Mouse (Mus musculus) B cell, adult 2 months (primary cell): ENCODE measurements around the gene Fbxo31.

ENCODE experiments used
- DNase-seq, 2 experiments: peaks; one replicate each; pipeline ENCODE4 v3.0.0; 2022

Fbxo31 gene

GRCm38 (mm10) chr8:121588750-121589149 is 10.1 kb upstream of the Fbxo31 start:
- DNase-seq, result no peak

DNA sequence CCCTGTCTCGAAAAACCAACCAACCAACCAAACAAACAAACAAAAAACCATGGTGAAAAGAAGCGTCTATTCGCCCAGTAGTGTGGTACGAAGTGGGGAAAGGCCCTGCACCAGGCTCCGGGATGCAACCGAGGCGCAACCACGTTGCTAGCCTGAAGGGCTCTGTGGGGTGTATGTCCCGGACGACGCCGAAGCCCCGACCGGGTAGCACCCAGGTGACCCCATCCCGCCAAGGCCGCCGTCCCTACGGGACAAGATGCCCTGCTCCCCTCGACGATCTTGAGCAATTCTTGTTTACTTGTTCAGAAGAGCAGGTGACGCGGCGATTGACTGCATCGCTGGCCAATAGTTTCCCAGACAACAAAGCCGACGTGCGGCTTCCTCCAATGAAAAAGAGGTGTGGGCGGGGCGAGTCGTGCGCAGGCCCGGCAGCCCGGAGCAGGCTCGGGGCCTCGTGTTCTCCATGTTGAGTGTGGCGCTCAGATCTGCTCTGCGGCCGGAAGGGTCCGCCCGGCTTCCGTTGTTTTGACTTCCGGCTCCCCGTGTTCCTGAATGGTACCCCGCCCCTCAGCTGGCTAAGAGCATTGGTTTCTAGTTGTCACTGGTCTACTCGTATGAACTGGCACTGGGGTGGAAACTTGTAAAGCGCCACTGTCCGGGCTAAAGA is 6.7 kb upstream of the Fbxo31 start:
- peak; percentile 99 for DNase-seq

DNA sequence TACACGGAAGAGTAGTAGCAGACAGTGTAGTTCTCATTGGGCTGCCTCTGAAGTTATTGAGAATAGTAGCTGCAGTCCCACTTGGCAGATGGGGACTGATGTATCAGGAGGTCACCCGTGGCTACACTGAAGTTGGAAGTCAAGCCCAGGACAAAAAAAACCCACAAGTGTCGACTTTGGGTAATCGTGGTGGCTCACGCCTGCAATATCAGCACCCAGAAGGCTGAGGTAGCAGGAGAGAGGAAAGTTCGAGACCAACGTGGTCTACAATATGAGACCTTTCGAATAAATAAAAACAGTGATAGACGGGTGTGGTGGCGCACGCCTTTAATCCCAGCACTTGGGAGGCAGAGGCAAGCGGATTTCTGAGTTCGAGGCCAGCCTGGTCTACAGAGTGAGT is 6.1 kb upstream of the Fbxo31 start:
- DNase-seq, result no peak

- DNase-seq, result no peak
Observed at GRCm38 (mm10) chr8:121583653-121584052, 5.0 kb upstream of the Fbxo31 start.

DNA sequence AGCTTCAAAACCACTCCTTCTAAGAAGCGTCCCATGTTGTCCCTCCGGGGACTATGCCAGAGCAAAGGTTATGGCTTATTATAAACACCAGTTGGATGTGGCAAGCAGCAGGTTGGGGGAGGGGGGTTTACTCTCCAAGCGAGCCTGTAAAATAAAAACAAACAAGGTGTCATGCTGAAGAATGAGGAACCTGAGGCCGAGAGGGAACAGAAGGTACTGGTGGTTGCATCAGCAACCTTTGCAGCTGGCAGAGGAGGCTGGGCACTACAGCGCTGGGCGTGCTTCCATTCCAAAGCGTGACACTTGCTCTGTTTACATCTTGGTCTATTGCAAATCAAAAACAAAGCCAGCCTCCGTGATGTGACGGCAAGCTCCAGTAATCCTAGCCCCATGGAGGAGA is 1.9 kb upstream of the Fbxo31 start:
- peak; percentile 55 to 64 for DNase-seq

DNA sequence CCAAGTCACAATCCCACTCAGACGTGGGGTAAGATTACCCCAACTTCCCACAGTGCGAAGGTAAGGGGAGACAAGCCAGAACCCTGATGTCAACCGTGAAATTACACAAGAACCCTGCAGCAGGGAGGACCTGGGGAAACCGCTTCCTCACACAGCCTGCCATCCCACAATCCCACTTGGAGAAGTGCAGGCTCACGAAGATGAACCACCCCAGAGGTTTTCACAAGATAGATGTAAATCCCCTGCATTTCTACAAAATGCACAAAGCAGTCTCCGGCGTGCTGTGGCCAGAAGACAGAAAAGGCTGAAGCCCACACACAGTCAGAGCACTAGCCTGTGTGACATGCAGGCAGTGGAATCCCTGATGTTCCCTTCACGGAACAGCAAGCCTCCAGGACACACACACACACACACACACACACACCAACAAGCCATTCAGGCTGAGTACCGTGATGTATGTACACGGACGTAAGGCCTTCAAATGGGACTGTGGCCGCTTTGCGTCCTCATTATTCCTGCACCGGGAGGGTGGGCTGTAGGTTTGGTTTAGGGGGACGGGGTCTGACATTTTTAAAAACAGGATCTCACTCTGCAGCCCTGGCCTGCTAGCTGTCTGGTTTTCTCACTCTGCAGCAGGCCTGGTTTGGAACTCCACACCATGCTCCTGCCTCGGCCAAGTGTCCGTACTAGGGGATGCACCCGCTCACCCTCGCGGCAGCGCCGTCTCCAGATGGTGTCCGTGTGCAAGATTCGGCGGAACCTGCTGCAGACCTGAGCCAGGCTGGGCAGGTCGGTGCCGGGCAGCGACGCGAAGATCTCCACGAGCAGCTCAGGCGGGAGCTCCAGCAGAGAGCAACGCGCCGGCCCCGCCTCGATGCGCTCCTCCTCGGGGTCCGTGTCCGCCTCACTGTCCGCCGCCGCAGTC is 593 bp downstream of the Fbxo31 start:
- no peak for DNase-seq

DNA sequence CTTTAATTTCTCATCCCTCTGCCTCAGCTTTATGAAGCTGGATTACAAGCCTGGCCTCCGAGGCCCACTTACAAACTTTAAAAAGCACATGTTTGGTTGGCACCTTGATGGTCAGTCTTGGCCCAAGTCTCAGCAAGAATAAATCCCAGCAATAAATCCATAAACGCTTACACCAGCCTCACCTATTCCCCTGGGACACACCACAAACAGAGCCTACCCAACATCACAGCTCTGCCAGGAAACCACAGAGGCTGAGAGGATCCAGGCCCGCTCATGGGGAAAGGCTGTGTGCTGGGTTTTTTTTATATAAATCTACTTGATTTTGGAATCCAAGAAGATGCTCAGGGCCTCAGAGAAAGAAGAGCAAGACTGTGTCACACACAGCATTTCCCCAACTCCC is 2.9 kb downstream of the Fbxo31 start:
- no peak for DNase-seq

DNA sequence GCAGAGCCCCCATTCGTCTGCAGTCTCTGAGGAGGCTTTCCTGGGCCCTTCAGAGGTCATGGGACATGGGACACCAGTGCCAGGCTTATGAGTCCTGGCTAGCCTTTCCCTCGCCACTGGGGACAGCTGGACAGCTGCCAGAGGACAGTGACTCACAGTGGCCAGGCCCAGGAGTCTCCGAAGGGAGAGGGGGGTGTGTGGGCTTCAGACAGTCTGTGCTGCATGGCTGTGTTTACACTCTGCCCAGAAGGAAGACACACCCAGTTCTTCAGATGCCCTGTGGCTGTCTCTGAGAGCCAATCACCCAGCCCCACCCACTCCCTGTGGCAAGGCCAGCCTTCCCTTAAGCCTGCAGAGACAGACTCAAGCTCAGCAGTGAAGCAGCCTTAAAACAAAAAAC is 5.3 kb downstream of the Fbxo31 start:
- no peak for DNase-seq

- DNase-seq, result no peak
Observed at GRCm38 (mm10) chr8:121572121-121572520, 6.5 kb downstream of the Fbxo31 start.

DNA sequence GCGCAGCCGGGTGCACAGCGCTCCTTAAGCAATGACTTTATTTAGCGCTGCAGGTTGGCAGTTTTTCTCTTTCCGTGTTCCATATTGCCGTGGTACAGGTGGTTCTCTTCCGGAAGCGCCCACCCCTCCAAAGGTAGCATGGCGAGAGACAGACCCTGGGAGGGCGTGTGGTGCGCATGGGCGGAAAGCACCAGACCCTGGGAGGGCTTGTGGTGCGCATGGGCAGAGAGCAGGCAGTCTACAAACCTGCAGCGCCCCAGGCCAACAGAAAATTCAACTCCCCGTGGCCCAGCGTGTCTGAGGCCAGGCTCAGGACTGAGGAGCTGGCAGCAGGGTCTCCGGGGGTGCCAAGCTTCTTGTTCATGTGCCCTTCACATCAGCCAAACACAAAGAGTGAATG is 7.8 kb downstream of the Fbxo31 start:
- no peak for DNase-seq

GRCm38 (mm10) chr8:121570335-121570734 is 8.3 kb downstream of the Fbxo31 start:
- no peak for DNase-seq

DNA sequence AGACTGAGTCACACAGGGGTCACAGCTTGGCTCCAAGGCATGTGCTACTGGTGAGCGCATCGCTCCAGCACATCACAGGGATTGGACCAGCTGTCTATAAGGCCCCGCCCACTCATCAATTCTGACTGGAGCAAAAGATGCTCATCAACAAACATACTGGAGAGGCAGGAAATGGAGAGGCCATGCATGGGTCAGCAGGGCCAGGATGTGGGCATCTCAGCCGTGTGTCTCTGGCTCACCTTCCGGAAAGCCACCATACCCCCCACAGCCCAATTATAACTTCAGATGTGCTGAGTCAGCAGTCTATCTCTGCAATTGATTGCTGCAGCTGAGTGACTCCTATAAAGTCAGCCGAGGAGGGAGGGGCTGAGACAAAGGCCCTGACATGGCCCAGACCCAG is 10.3 kb downstream of the Fbxo31 start:
- DNase-seq, result no peak

- DNase-seq, result no peak
Observed at GRCm38 (mm10) chr8:121563701-121564100, 14.9 kb downstream of the Fbxo31 start.

DNA sequence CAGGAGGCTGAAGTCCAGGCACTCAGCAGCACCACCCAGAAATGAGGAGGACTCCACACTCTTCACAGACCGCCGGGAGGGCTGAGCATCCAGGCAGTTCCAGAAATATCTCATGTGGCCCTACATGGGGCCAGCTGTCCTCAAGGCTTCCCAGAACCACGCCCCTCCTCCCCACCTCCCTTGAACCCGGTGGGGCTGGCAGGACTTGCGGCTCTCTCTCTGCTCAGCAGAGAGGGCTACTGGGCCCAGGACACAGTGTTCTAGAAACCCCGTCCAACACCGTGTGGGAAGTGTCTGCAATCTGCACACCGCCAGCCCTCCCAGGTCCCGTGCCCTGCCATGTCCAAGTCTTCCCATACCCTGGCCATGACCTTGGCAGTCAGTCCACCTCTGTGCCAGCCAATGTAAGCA is 15.7 kb downstream of the Fbxo31 start:
- no peak for DNase-seq

DNA sequence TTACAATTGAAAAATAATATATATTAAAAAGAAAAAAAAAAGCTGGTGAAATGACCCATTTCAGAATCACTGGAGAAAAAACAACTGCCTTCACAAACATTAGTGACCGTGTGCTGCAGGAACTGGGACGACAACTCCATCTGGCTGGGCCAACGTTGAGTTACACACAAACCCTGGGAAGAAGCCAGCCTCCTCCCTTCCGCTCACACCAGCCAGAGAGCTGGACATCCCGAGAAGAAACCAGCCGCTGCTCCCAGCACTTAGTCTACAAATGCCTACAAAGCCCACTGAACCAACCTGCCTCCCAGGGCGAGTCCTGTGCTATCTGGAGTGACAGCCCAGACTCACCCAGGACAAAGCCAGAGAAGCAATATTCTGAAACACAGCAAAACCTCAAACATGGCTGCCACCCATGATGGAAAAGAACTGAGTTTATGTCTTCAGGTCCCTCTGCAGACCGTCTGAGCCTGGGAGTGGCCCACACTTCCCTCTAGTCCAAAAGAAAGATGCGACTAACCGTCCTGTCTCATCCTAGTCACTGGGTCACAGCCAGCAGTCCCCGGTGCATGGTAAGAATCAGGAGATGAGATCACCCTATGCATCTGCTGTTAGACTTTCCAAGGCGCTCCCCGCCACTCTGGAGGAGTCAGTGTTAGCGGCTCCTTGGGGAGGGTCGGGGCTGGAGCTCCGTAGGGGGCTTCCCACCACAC is 16.8 kb downstream of the Fbxo31 start:
- no peak for DNase-seq

DNA sequence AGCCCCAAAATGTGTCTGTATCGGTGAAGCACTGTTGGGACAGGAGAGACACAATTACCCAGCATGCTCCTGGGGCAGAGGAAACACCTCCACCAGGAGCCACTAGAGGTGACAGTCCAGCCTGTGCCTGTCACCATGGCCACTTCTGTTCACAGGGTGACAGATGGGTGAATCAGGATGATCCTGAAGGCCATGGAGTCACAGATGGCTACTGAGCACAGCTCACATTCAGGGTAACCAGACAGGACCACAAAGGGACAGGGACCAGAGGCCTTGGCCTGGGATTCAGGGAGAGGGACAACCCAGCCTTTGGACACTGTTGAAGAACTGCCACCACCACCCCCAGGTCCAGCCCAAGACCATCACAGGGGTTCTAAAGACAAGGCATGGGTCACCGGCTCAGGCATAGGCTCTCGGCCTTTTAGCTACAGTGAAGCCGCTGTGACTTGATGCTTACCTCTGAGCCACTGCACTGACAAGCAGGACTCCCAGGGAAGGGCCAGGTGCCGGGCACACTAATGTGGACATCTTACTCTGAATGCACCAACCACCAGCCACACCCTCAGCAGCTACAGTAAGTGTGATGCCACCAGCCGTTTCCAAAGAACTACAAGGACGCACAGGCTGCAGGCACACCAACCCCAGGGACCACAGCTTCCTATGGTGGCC is 18.0 kb downstream of the Fbxo31 start:
- DNase-seq, result no peak

- no peak for DNase-seq
Observed at GRCm38 (mm10) chr8:121559801-121560200, 18.8 kb downstream of the Fbxo31 start.

DNA sequence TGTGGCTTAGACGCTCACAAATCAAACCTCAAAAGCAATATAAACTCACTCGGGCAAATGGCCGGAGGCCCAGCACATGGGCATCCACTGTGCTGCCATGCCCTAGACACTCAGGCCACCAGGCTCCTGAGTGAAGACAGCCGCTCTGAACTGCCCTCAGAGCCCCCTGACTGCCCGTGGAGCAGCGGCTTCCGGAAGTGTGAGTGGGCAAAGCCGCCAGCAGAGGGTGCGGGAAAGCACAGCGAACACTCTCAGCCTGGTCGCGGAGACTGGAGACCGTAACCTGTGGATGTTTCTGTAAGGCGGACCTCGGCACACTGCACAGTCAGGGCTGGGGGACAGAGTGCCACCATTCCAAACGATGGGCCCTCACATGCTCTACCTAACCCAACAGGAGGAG is 20.1 kb downstream of the Fbxo31 start:
- no peak for DNase-seq

DNA sequence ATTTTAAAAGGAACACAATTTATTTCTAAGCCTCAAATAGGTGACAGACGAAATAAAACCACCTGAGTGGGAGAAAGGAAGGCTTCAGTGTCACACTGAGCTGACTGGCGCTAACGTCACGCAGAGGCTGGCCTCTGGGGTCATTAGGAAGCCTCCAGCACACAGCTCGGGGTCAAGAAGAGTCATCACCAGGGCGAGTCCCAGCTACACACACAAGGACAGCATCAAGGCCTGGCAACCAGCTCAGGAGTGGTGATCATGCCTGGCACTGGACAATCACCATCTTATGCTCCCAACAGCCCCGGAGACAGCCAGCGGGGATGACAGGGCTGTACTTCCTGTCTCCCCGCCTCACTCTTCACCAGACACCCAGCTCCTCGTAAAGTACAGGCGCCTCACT is 20.9 kb downstream of the Fbxo31 start:
- DNase-seq, result no peak

GRCm38 (mm10) chr8:121553831-121554475 is 24.7 kb downstream of the Fbxo31 start:
- DNase-seq, result no peak

GRCm38 (mm10) chr8:121552506-121552905 is 26.1 kb downstream of the Fbxo31 start:
- DNase-seq, result no peak
